8 mouse cellular contexts compared by ENCODE assay signal in the genomic region with DNA sequence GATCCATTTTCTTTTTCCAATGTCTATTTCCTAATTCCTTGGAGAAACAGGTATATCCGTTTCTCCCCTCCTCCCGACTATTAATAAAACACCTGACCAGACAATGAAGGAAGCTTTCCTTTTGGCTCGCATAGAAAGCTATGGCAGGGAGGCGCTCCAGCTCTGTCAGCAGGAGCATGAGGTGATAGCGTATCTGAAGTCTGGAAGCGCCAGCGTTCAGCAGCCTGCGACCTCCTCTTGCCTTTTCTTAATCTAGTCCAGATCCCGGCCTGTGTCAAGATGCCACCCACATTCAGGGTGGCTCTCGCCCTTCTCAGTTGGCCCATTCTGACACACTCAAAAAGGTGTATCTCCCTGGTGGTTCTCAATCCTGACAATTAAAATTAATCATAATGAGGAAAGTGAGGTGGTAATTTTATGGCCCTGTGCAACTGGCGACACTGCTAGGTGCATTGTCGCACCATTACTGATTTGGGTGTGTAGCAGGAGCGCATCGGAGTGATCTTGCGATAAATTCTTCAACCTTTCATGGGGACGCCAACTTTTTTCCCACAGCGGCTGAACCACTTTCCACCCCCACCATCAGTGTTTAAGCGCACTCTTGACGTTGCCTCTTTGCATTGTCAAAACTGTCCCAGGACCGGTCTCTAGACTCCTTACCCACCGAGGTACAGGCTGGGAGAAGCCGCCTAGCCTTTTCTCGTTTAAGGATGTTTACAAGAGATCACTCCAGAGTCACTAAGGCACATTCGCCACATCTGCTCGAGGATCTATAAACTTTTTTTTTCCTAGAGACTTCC. TPM values are rescaled to one million over a fixed set of nuclear protein-coding genes. Genes with fewer than 3 reads are reported as not detected.
DNase-seq lines count a peak whose midpoint lies in the region; ATAC-seq and TF ChIP-seq lines count a peak whose summit lies in the region.

No protein-coding gene starts in this region.

- H3K4me1 ChIP-seq in testis, adult 2 months (ENCODE audit: control insufficient read depth, insufficient read depth, low read length), result peaks cover 13% of the 10 kb centered on the region
- peaks cover 21% of the 10 kb centered on the region for H3K4me1 ChIP-seq in limb, embryonic 11.5 days (ENCODE audit: control insufficient read depth, insufficient read depth, low read length)
- H3K4me1 ChIP-seq in midbrain, embryonic 15.5 days, result peaks cover 30% of the 10 kb centered on the region

- H3K9ac ChIP-seq in limb, embryonic 11.5 days (ENCODE audit: low read length), result peak overlapping the region; percentile 52
- peak overlapping the region; percentile 61 for H3K9ac ChIP-seq in midbrain, embryonic 15.5 days

- WGBS in limb, embryonic 11.5 days, result 2% methylated on average over 25 of the region's 25 CpGs
- WGBS in midbrain, embryonic 15.5 days, result 2% methylated on average over 25 of the region's 25 CpGs

- peak; percentile 45 to 79 for DNase-seq in adrenal gland, adult (ENCODE audit: inconsistent age in 2 of 2, low spot score in 1 of 2)
- no peak for DNase-seq in adrenal gland, postnatal 4 days (ENCODE audit: low spot score in 2 of 2)
- DNase-seq in testis, postnatal 10 days (ENCODE audit: low spot score), result no peak
- DNase-seq in heart, adult 8-10 months (ENCODE audit: low spot score), result peak; percentile 11
- DNase-seq in limb, embryonic 11.5 days (ENCODE audit: low spot score), result no peak
- no peak for DNase-seq in frontal cortex, postnatal 36 days (ENCODE audit: low spot score in 2 of 2)

- no peak for TF ChIP-seq CTCF in testis, adult 2 months (IDR thresholded peaks at IDR 0.05; ENCODE audit: control insufficient read depth, insufficient read depth, insufficient replicate concordance, low read depth, low read length)

- peak; percentile 70 for ATAC-seq in limb, embryonic 11.5 days (ENCODE audit: insufficient number of reproducible peaks, low FRiP score, low TSS enrichment, low read depth)
- ATAC-seq in midbrain, embryonic 15.5 days (replicated peaks), result peak; percentile 12

- H3K4me3 ChIP-seq in testis, adult 2 months (ENCODE audit: control insufficient read depth, low read depth, low read length), result peak overlapping the region; percentile 79
- peak overlapping the region; percentile 35 for H3K4me3 ChIP-seq in limb, embryonic 11.5 days (ENCODE audit: low read depth, low read length)
- H3K4me3 ChIP-seq in midbrain, embryonic 15.5 days, result peak overlapping the region; percentile 49

- peak overlapping the region; percentile 75 for H3K27ac ChIP-seq in testis, adult 2 months (ENCODE audit: control insufficient read depth, insufficient read depth, low read depth, low read length)
- H3K27ac ChIP-seq in limb, embryonic 11.5 days (replicated peaks; ENCODE audit: low read depth, low read length), result peak overlapping the region; percentile 68
- peak overlapping the region; percentile 88 for H3K27ac ChIP-seq in midbrain, embryonic 15.5 days

- H3K9me3 ChIP-seq in limb, embryonic 11.5 days (ENCODE audit: control insufficient read depth, low read length), result no peaks in the 10 kb centered on the region
- H3K9me3 ChIP-seq in midbrain, embryonic 15.5 days, result no peaks in the 10 kb centered on the region

- H3K27me3 ChIP-seq in testis, adult 2 months (ENCODE audit: control insufficient read depth, insufficient read depth, low read length), result no peaks in the 10 kb centered on the region
- no peaks in the 10 kb centered on the region for H3K27me3 ChIP-seq in limb, embryonic 11.5 days (ENCODE audit: control insufficient read depth, insufficient read depth, low read length)
- no peaks in the 10 kb centered on the region for H3K27me3 ChIP-seq in midbrain, embryonic 15.5 days (replicated peaks)

- peak overlapping the region; percentile 84 for H3K4me2 ChIP-seq in limb, embryonic 11.5 days (ENCODE audit: low read depth, severe bottlenecking)
- H3K4me2 ChIP-seq in midbrain, embryonic 15.5 days, result peak overlapping the region; percentile 85

- no peaks in the 10 kb centered on the region for H3K36me3 ChIP-seq in testis, adult 2 months (ENCODE audit: control insufficient read depth, insufficient read depth, low read length)
- H3K36me3 ChIP-seq in limb, embryonic 11.5 days (ENCODE audit: control insufficient read depth, insufficient read depth, low read length), result no peaks in the 10 kb centered on the region
- no peaks in the 10 kb centered on the region for H3K36me3 ChIP-seq in midbrain, embryonic 15.5 days (replicated peaks)

- no peak for TF ChIP-seq POLR2A in testis, adult 2 months (IDR thresholded peaks at IDR 0.05; ENCODE audit: control insufficient read depth, low read depth, low read length)

RNA-seq across cellular contexts. Expression of gene Scd3, which starts 44.4 kb away (rescaled TPM):
- total RNA-seq in adrenal gland, postnatal 4 days (2021), result under 1 TPM; 0.17 to 0.68 TPM
- 7.1 and 9.0 TPM in 2 replicates for polyA plus RNA-seq in testis, adult 2 months (2012; rRNA removed)
- under 1 TPM in 2 of 4 experiments, not detected in 2; 0.19 to 0.35 TPM for total RNA-seq in heart, adult 8-10 months (2022)
- polyA plus RNA-seq in limb, embryonic 11.5 days (2014; fragmentation: Nextera tagmentation; extraction: Ambion mirVana), result 0.40 TPM in 1 of 2 replicates, not detected in the other
- polyA plus RNA-seq in midbrain, embryonic 15.5 days (2015; fragmentation: Nextera tagmentation; extraction: Ambion mirVana), result 5.7 TPM in 2 replicates

RNA-seq across cellular contexts. Expression of gene Scd2, which starts 46.0 kb away (rescaled TPM):
- total RNA-seq in adrenal gland, postnatal 4 days (2021), result 100 to 1,000 TPM; 412 to 445 TPM
- polyA plus RNA-seq in testis, adult 2 months (2012; rRNA removed), result 60.9 and 71.6 TPM in 2 replicates
- total RNA-seq in heart, adult 8-10 months (2022), result 10 to 100 TPM in 1 of 4 experiments, 1 to 10 TPM in 3; 7.5 to 10.2 (median 9.4) TPM
- 309 and 322 TPM in 2 replicates for polyA plus RNA-seq in limb, embryonic 11.5 days (2014; fragmentation: Nextera tagmentation; extraction: Ambion mirVana)
- 251 and 253 TPM in 2 replicates for polyA plus RNA-seq in midbrain, embryonic 15.5 days (2015; fragmentation: Nextera tagmentation; extraction: Ambion mirVana)

RNA-seq across cellular contexts. Expression of gene Pkd2l1, which starts 55.2 kb away (rescaled TPM):
- total RNA-seq in adrenal gland, postnatal 4 days (2021), result under 1 TPM in 1 of 2 experiments, not detected in 1; 0.08 TPM
- 9.2 and 11.5 TPM in 2 replicates for polyA plus RNA-seq in testis, adult 2 months (2012; rRNA removed)
- not detected for total RNA-seq in heart, adult 8-10 months (2022)
- not detected in 2 replicates for polyA plus RNA-seq in limb, embryonic 11.5 days (2014; fragmentation: Nextera tagmentation; extraction: Ambion mirVana)
- polyA plus RNA-seq in midbrain, embryonic 15.5 days (2015; fragmentation: Nextera tagmentation; extraction: Ambion mirVana), result 0.06 TPM in 2 replicates

Comparison
In these comparisons a context has a peak if more than half of its experiments do, and no peak if none do; other contexts are left out.
1. DNase-seq: peak in adrenal gland, adult (2 of 2) and heart, adult 8-10 months (single experiment); none in adrenal gland, postnatal 4 days (0 of 2), testis, postnatal 10 days (single experiment), limb, embryonic 11.5 days (single experiment) and frontal cortex, postnatal 36 days (0 of 2).
2. Peak in every context shown above with its lines, with median percentiles within 50 percentile points of each other: H3K27ac ChIP-seq and H3K4me3 ChIP-seq.